Mouse (Mus musculus): ENCODE data around the gene Rln3. TPM values are rescaled to one million over a fixed set of nuclear protein-coding genes. Genes with fewer than 3 reads are reported as not detected.

The Rln3 gene
- polyA plus RNA-seq, 1 experiment from 2014 or later, result 0.22 TPM

GRCm38 (mm10) chr8:84076412-84076811, 31.6 kb upstream of the Rln3 start:
- no peaks in the 10 kb centered on the region for H3K9me3 ChIP-seq (replicated peaks; ENCODE audit: control insufficient read depth, low read length)
- WGBS, result 81% methylated on average over 1 of the region's 1 CpGs
- peaks cover 10% of the 10 kb centered on the region; the same call in 1 of the 2 replicates for H3K36me3 ChIP-seq (ENCODE audit: control insufficient read depth, insufficient read depth, low read length)
- no peaks in the 10 kb centered on the region for H3K27me3 ChIP-seq (ENCODE audit: control insufficient read depth, insufficient read depth, low read length)
- no peak overlapping the region for H3K4me2 ChIP-seq (ENCODE audit: low read depth, low read length)
- no peak overlapping the region for H3K4me3 ChIP-seq (replicated peaks; ENCODE audit: low read length)
- no peak overlapping the region for H3K9ac ChIP-seq (ENCODE audit: low read length)
- no peak for ATAC-seq (ENCODE audit: insufficient read depth, low FRiP score)
- H3K27ac ChIP-seq (ENCODE audit: low read length), result no peak overlapping the region
- H3K4me1 ChIP-seq (ENCODE audit: control insufficient read depth, insufficient read depth, low read length), result no peaks in the 10 kb centered on the region

DNA sequence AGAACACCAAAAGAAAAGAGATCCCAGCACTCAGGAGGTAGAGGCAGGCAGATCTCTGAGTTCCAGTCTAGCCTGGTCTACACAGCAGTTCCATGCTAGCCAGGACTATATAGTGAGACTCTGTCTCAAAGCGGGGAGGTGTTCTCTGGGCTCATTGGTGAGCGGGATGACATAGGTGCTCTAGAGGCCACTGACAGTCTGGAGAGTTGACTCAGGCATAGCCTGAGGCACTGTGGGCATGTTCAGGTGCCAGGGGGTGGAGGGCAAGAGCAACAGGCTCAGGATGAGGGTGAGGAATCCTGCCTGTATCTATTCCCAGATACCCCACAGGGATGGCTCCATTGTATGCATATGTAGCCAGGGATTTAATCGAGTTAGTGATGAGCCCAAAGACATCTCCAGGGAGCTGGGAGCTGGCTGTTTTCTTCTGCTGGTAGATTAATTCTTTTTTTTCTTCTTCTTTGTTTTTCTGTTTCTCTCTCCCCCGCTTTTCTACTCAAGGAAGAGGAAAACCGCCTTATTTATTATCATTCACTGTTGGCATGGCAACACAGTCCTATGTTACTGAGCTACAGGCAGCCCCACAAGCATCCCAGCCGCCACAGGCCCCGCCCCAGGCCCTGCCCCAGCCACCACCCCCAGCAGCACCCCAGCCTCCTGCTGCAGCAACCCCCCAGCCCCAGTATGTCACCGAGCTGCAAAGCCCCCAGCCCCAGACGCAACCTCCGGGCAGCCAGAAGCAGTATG, 28.6 kb upstream of the Rln3 start:
- Histone ChIP-seq H3K4me3 (replicated peaks; ENCODE audit: low read length) (no peak overlapping the region), H3K9ac (ENCODE audit: low read length) (no peak overlapping the region), H3K4me1 (ENCODE audit: control insufficient read depth, insufficient read depth, low read length) (peaks cover 27% of the 10 kb centered on the region), H3K9me3 (replicated peaks; ENCODE audit: control insufficient read depth, low read length) (no peaks in the 10 kb centered on the region), H3K36me3 (ENCODE audit: control insufficient read depth, insufficient read depth, low read length) (no peaks in the 10 kb centered on the region), H3K27ac (ENCODE audit: low read length) (no peak overlapping the region), H3K4me2 (ENCODE audit: low read depth, low read length) (no peak overlapping the region), H3K27me3 (ENCODE audit: control insufficient read depth, insufficient read depth, low read length) (no peaks in the 10 kb centered on the region)
- ATAC-seq (ENCODE audit: insufficient read depth, low FRiP score), result no peak
- 57% methylated on average over 9 of the region's 10 CpGs for WGBS

DNA sequence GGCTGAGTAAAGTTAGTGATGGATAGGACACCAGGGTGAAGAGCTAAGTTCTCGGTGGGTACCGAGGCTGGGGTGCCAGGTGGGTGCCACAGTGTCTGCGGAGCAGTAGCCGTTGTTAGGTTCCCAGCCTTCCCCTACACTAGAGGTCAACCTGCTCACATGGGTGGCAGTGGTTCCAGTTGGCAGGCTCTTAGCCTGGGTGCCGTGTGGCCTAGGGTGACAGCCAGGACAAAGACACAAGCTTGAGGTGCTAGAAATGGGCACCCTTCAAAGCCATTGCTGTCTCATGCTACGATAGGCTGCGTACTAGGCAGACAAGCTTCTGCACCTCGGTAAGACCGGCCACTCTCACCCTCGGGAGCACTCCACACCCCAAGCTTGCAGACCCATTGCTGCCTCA, 27.5 kb upstream of the Rln3 start:
- no peak for ATAC-seq (ENCODE audit: insufficient read depth, low FRiP score)
- 89% methylated on average over 10 of the region's 10 CpGs for WGBS
- Histone ChIP-seq H3K4me2 (ENCODE audit: low read depth, low read length) (no peak overlapping the region), H3K4me3 (replicated peaks; ENCODE audit: low read length) (no peak overlapping the region), H3K27me3 (ENCODE audit: control insufficient read depth, insufficient read depth, low read length) (no peaks in the 10 kb centered on the region), H3K27ac (ENCODE audit: low read length) (no peak overlapping the region), H3K9me3 (replicated peaks; ENCODE audit: control insufficient read depth, low read length) (no peaks in the 10 kb centered on the region), H3K4me1 (ENCODE audit: control insufficient read depth, insufficient read depth, low read length) (peaks cover 38% of the 10 kb centered on the region), H3K9ac (ENCODE audit: low read length) (no peak overlapping the region), H3K36me3 (ENCODE audit: control insufficient read depth, insufficient read depth, low read length) (no peaks in the 10 kb centered on the region)

GRCm38 (mm10) chr8:84071921-84072320, 27.1 kb upstream of the Rln3 start:
- no peak overlapping the region for H3K27ac ChIP-seq (ENCODE audit: low read length)
- H3K36me3 ChIP-seq (ENCODE audit: control insufficient read depth, insufficient read depth, low read length), result no peaks in the 10 kb centered on the region
- no peaks in the 10 kb centered on the region for H3K9me3 ChIP-seq (replicated peaks; ENCODE audit: control insufficient read depth, low read length)
- H3K27me3 ChIP-seq (ENCODE audit: control insufficient read depth, insufficient read depth, low read length), result no peaks in the 10 kb centered on the region
- 62% methylated on average over 3 of the region's 3 CpGs for WGBS
- H3K4me3 ChIP-seq (replicated peaks; ENCODE audit: low read length), result no peak overlapping the region
- H3K9ac ChIP-seq (ENCODE audit: low read length), result no peak overlapping the region
- H3K4me1 ChIP-seq (ENCODE audit: control insufficient read depth, insufficient read depth, low read length), result peaks cover 38% of the 10 kb centered on the region
- no peak for ATAC-seq (ENCODE audit: insufficient read depth, low FRiP score)
- no peak overlapping the region for H3K4me2 ChIP-seq (ENCODE audit: low read depth, low read length)

DNA sequence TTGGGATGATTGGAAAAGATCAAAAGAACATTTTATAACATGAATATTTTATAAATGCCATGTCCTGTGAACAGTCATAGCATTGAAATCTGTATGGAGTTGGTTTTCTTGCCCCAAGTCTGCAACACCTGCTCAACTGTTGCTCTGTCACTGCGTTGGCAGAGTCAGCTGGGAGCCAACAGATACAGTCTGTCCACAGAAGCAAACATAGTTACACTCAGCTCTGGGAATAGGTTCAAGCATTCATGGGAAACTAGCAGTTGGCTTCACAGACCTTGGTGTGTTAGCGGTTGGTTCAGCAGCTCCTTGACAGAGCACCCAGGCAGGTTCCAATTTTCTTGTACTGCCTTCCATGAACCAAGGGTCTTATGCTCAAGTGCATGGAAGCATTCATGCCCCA, 25.9 kb upstream of the Rln3 start:
- Histone ChIP-seq H3K27me3 (ENCODE audit: control insufficient read depth, insufficient read depth, low read length) (no peaks in the 10 kb centered on the region), H3K4me2 (ENCODE audit: low read depth, low read length) (no peak overlapping the region), H3K9me3 (replicated peaks; ENCODE audit: control insufficient read depth, low read length) (no peaks in the 10 kb centered on the region), H3K4me1 (ENCODE audit: control insufficient read depth, insufficient read depth, low read length) (peaks cover 38% of the 10 kb centered on the region), H3K4me3 (replicated peaks; ENCODE audit: low read length) (no peak overlapping the region), H3K36me3 (ENCODE audit: control insufficient read depth, insufficient read depth, low read length) (no peaks in the 10 kb centered on the region), H3K9ac (ENCODE audit: low read length) (no peak overlapping the region; the same call in 1 of the 2 replicates), H3K27ac (ENCODE audit: low read length) (no peak overlapping the region)
- WGBS, result 80% methylated on average over 2 of the region's 2 CpGs
- no peak for ATAC-seq (ENCODE audit: insufficient read depth, low FRiP score)

DNA sequence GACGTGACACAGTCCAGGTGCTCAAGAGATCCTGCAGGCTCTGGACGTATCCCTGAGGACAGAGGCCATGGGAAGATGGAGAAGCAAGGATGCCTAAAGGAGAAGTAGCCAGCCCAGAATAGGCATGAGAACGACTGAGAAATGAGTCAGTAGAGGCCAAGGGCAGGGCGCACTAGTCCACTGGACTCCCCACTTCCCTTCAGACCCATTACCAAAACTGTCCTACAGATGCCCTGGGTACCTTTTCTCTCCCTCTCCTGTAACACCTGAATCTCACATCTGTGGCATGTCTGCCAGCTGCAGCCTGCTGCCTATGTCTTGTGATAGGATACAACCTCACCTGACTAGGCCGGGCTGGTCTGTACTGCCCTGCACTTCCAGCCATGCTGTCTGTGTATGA, 25.4 kb upstream of the Rln3 start:
- Histone ChIP-seq H3K9ac (ENCODE audit: low read length) (no peak overlapping the region; the same call in 1 of the 2 replicates), H3K27ac (ENCODE audit: low read length) (no peak overlapping the region), H3K9me3 (replicated peaks; ENCODE audit: control insufficient read depth, low read length) (no peaks in the 10 kb centered on the region), H3K27me3 (ENCODE audit: control insufficient read depth, insufficient read depth, low read length) (no peaks in the 10 kb centered on the region), H3K4me2 (ENCODE audit: low read depth, low read length) (no peak overlapping the region), H3K4me3 (replicated peaks; ENCODE audit: low read length) (no peak overlapping the region), H3K4me1 (ENCODE audit: control insufficient read depth, insufficient read depth, low read length) (peaks cover 38% of the 10 kb centered on the region), H3K36me3 (ENCODE audit: control insufficient read depth, insufficient read depth, low read length) (no peaks in the 10 kb centered on the region)
- WGBS, result 79% methylated on average over 5 of the region's 5 CpGs
- ATAC-seq (ENCODE audit: insufficient read depth, low FRiP score), result no peak

DNA sequence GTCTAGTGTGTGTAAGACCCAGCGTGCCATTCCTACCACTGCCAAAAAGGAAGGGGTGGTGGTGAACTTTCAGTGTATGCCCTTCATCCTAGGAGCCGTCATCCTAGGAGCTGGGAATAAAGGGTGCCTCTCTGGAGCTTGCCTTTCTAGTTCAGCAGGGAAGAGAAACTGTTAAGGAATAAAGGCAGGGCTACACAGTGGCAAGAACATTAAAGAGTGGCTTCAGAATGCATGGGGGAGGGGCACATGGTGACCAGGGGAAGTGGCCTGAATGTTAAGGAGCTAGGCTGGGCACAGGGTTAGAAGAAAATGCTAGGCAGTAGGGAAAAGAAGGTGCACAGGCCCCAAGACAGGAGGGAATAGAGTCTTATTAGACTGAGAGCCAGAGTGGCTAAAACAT, 24.9 kb upstream of the Rln3 start:
- no peaks in the 10 kb centered on the region for H3K36me3 ChIP-seq (ENCODE audit: control insufficient read depth, insufficient read depth, low read length)
- H3K9ac ChIP-seq (ENCODE audit: low read length), result peak overlapping the region; percentile 23; the same call in 1 of the 2 replicates
- no peaks in the 10 kb centered on the region for H3K27me3 ChIP-seq (ENCODE audit: control insufficient read depth, insufficient read depth, low read length)
- H3K9me3 ChIP-seq (replicated peaks; ENCODE audit: control insufficient read depth, low read length), result no peaks in the 10 kb centered on the region
- no peak for ATAC-seq (ENCODE audit: insufficient read depth, low FRiP score)
- no peak overlapping the region for H3K4me2 ChIP-seq (ENCODE audit: low read depth, low read length)
- H3K4me1 ChIP-seq (ENCODE audit: control insufficient read depth, insufficient read depth, low read length), result peaks cover 38% of the 10 kb centered on the region
- WGBS, result 58% methylated on average over 2 of the region's 2 CpGs
- no peak overlapping the region for H3K27ac ChIP-seq (ENCODE audit: low read length)
- no peak overlapping the region for H3K4me3 ChIP-seq (replicated peaks; ENCODE audit: low read length)

- no peaks in the 10 kb centered on the region for H3K27me3 ChIP-seq (ENCODE audit: control insufficient read depth, insufficient read depth, low read length)
- peaks cover 38% of the 10 kb centered on the region for H3K4me1 ChIP-seq (ENCODE audit: control insufficient read depth, insufficient read depth, low read length)
- H3K4me3 ChIP-seq (replicated peaks; ENCODE audit: low read length), result no peak overlapping the region
- no peaks in the 10 kb centered on the region for H3K36me3 ChIP-seq (ENCODE audit: control insufficient read depth, insufficient read depth, low read length)
- no peaks in the 10 kb centered on the region for H3K9me3 ChIP-seq (replicated peaks; ENCODE audit: control insufficient read depth, low read length)
- ATAC-seq (ENCODE audit: insufficient read depth, low FRiP score), result no peak
- H3K4me2 ChIP-seq (ENCODE audit: low read depth, low read length), result no peak overlapping the region
- H3K9ac ChIP-seq (ENCODE audit: low read length), result peak overlapping the region; percentile 2; the same call in 1 of the 2 replicates
- no peak overlapping the region for H3K27ac ChIP-seq (ENCODE audit: low read length)
- 29% methylated on average over 1 of the region's 1 CpGs for WGBS
Observed at GRCm38 (mm10) chr8:84069169-84069568, 24.4 kb upstream of the Rln3 start.

DNA sequence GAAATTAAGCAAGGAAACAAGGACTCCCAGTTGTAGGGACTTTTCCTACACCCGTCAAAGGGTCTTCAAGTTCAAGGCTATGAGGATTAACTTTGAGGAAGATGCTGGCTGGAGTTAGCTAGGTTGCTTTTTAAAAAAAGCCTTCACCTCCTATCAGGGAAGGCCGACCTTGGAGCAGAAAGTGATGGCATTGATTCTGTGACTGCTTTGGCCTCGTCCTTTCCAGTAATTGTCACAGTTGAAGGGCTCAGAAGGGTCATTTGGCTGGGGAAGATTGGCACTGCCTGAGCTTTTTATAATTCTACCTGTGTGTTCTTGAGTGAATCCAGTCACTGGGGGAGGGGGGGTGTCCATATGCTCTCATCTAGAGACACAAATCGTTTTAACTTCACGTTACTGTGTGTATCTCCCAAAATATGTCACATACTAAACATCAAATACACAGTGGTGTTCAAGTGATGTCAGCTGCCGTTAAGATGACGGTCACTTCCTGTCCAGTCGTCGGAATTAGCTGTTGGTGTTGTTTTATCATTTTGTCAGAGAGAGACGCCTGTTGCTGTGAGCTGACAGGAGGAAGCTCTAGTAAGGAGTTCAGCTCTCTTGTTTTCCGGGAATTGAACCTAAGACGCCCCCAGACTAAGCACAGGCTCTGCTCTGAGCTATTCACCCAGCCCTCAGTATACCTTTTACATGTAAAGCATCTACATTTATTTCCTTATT, 23.7 kb upstream of the Rln3 start:
- no peak for ATAC-seq (ENCODE audit: insufficient read depth, low FRiP score)
- no peak overlapping the region for H3K27ac ChIP-seq (ENCODE audit: low read length)
- H3K4me3 ChIP-seq (replicated peaks; ENCODE audit: low read length), result no peak overlapping the region
- no peaks in the 10 kb centered on the region for H3K9me3 ChIP-seq (replicated peaks; ENCODE audit: control insufficient read depth, low read length)
- no peaks in the 10 kb centered on the region for H3K27me3 ChIP-seq (ENCODE audit: control insufficient read depth, insufficient read depth, low read length)
- no peak overlapping the region for H3K9ac ChIP-seq (ENCODE audit: low read length)
- 52% methylated on average over 12 of the region's 12 CpGs for WGBS
- no peak overlapping the region for H3K4me2 ChIP-seq (ENCODE audit: low read depth, low read length)
- H3K36me3 ChIP-seq (ENCODE audit: control insufficient read depth, insufficient read depth, low read length), result no peaks in the 10 kb centered on the region
- H3K4me1 ChIP-seq (ENCODE audit: control insufficient read depth, insufficient read depth, low read length), result peaks cover 38% of the 10 kb centered on the region
